Mouse (Mus musculus) forebrain, embryonic 15.5 days (tissue): Measurements from ENCODE around the gene Slc39a3. TPM values are rescaled to one million over a fixed set of nuclear protein-coding genes. Genes with fewer than 3 reads are reported as not detected.
"Not testable (repeated sequence)": the region's sequence is repeated elsewhere in the genome, so short reads cannot be mapped to it uniquely, and the experiment has no call there.

Experiments used
- ATAC-seq: fragments of 200-750 bp; cut with Nextera tagmentation; replicated peaks from 2 replicates; pipeline ENCODE4 v1.8.0; 2017; ENCODE audit warnings: mild to moderate bottlenecking, moderate TSS enrichment, moderate library complexity
- H3K27ac ChIP-seq: fragments of 300-500 bp; sonication (generic); replicated peaks from 2 replicates; pipeline ENCODE4 v1.5.1; 2015; ENCODE audit warnings: mild to moderate bottlenecking, inconsistent platforms
- H3K27me3 ChIP-seq: fragments of 300-500 bp; sonication (generic); 2 replicates; pipeline ENCODE4 v1.6.1; 2015; ENCODE audit warnings: inconsistent platforms
- H3K36me3 ChIP-seq: fragments of 300-500 bp; sonication (generic); 2 replicates; pipeline ENCODE4 v1.6.1; 2015; ENCODE audit warnings: mild to moderate bottlenecking, inconsistent platforms
- H3K4me1 ChIP-seq: fragments of 300-500 bp; sonication (generic); 2 replicates; pipeline ENCODE4 v1.6.1; 2015; ENCODE audit warnings: inconsistent platforms
- H3K4me2 ChIP-seq: fragments of 300-500 bp; sonication (generic); replicated peaks from 2 replicates; pipeline ENCODE4 v1.6.1; 2015; ENCODE audit warnings: mild to moderate bottlenecking, inconsistent platforms
- H3K4me3 ChIP-seq: fragments of 300-500 bp; sonication (generic); 2 replicates; pipeline ENCODE4 v1.5.1; 2015; ENCODE audit warnings: mild to moderate bottlenecking, inconsistent platforms
- H3K9ac ChIP-seq: fragments of 300-500 bp; sonication (generic); replicated peaks from 2 replicates; pipeline ENCODE4 v1.6.1; 2015; ENCODE audit warnings: mild to moderate bottlenecking, inconsistent platforms
- H3K9me3 ChIP-seq: fragments of 300-500 bp; sonication (generic); 2 replicates; pipeline ENCODE4 v1.6.1; 2016; ENCODE audit warnings: inconsistent platforms
- WGBS: fragments of 180-500 bp; shearing (Covaris S2); methylation state at CpG from one replicate; pipeline ENCODE4 v1.1.7; 2015; ENCODE audit warnings: mixed read lengths; 5-methylcytosine and 5-hydroxymethylcytosine counted together
- polyA plus RNA-seq: library from polyadenylated mRNA; unstranded; fragments of >200 nt; fragmentation: Nextera tagmentation; extraction: Ambion mirVana; gene quantifications from 2 replicates; pipeline ENCODE4 v1.2.1, GENCODE M21; 2015

Slc39a3 gene
- polyA plus RNA-seq, 1 experiment from 2014 or later: 46.3 TPM

DNA sequence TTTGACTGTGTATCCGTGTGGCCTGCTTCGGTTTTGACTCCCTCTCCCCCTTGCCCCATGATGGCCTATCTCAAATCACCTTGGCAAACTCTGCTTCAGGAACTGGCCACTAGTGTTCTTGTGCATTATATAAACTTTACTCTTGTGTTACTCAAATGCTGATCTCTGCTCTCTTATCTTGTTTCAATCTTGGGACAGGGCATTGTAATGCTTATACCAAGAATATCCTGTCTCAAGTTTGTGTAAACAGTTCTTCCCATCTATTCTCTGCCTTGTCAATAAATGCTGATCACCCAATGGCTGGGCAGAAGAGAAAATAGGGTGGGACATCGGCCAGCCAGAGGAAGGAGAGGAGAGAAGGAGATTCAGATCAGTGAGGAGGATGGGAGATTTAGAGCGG is 25.5 kb upstream of the Slc39a3 start:
- no peak for ATAC-seq
- no peak overlapping the region for H3K4me2 ChIP-seq
- peaks cover 22% of the 10 kb centered on the region for H3K4me1 ChIP-seq
- 56% methylated on average over 4 of the region's 4 CpGs for WGBS
- no peak overlapping the region for H3K4me3 ChIP-seq
- no peak overlapping the region for H3K9ac ChIP-seq
- H3K9me3 ChIP-seq: no peaks in the 10 kb centered on the region
- H3K36me3 ChIP-seq: no peaks in the 10 kb centered on the region
- H3K27me3 ChIP-seq: no peaks in the 10 kb centered on the region
- H3K27ac ChIP-seq: no peak overlapping the region

GRCm38 (mm10) chr10:81059603-81060543 is 22.6 kb upstream of the Slc39a3 start, which contains the start of gene Sgta:
Gene Sgta, minus strand, starts transcription at chr10:81060181.
- peak; percentile 94 for ATAC-seq
- Histone ChIP-seq H3K27me3 (no peaks in the 10 kb centered on the region), H3K4me2 (peak within 1 kb of the TSS; percentile 92), H3K4me3 (peak within 1 kb of the TSS; percentile 93), H3K27ac (peak within 1 kb of the TSS; percentile 60), H3K9me3 (no peaks in the 10 kb centered on the region), H3K9ac (peak within 1 kb of the TSS; percentile 84), H3K4me1 (peaks cover 37% of the 10 kb centered on the region), H3K36me3 (no peaks in the 10 kb centered on the region)
- WGBS: under 1% methylated on average over 48 of the region's 48 CpGs

- H3K9me3 ChIP-seq: no peaks in the 10 kb centered on the region
- H3K27ac ChIP-seq: no peak overlapping the region
- H3K9ac ChIP-seq: 0 out of 2 replicates have a peak overlapping the region, but pooled peaks have one; percentile 84
- H3K36me3 ChIP-seq: no peaks in the 10 kb centered on the region
- H3K4me3 ChIP-seq: peak overlapping the region; percentile 93
- H3K27me3 ChIP-seq: no peaks in the 10 kb centered on the region
- 83% methylated on average over 6 of the region's 6 CpGs for WGBS
- ATAC-seq: no peak
- H3K4me1 ChIP-seq: peaks cover 37% of the 10 kb centered on the region
- peak overlapping the region; percentile 92 for H3K4me2 ChIP-seq
These were observed 21.7 kb upstream of the Slc39a3 start for GRCm38 (mm10) chr10:81058896-81059295.

DNA sequence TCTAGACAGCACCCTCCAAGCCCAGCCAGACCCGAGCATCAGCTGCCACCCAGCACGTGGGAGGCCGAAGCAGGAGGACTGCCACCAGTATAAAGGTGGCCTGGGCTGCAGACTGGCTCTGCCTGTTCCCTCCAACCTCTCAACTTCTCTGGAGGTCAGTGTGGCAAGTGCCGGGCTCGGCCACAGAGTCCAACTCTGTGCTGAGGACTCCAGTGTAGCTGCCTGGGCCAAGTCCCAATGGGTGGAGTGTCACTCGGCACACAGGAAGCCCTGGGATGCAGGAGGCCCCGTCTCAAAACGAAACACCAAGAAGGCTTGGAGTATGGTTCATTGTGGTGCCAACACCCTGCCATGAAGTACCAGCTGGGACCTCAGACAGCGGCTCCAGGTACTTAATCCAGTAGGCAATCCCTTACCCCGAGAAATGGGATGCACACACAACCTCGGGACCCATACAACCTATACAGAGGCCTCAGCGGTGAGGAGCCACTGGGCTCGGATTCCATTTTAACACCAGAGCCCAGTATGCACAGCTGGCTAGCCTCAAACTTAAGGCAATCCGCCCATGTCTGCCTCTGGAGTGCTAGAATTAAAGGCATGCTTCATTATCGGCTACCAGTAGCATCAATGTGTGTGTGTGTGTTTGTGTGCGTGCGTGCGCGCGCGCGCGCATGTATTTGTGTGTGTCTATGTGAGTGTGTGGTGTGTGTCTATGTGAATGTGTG is 20.3 kb upstream of the Slc39a3 start:
- Histone ChIP-seq H3K4me2 (no peak overlapping the region), H3K9me3 (no peaks in the 10 kb centered on the region), H3K4me3 (no peak overlapping the region), H3K27ac (no peak overlapping the region), H3K27me3 (no peaks in the 10 kb centered on the region), H3K36me3 (no peaks in the 10 kb centered on the region), H3K9ac (no peak overlapping the region), H3K4me1 (peaks cover 37% of the 10 kb centered on the region)
- ATAC-seq: no peak
- WGBS: 96% methylated on average over 23 of the region's 23 CpGs

- H3K4me2 ChIP-seq, H3K9me3 ChIP-seq, H3K9ac ChIP-seq, H3K27me3 ChIP-seq, ATAC-seq, H3K27ac ChIP-seq, H3K4me3 ChIP-seq: not testable (repeated sequence)
- 90% methylated on average over 11 of the region's 11 CpGs for WGBS
- Histone ChIP-seq H3K4me1 (peaks cover 37% of the 10 kb centered on the region), H3K36me3 (peaks cover 12% of the 10 kb centered on the region)
These were observed 18.6 kb upstream of the Slc39a3 start for GRCm38 (mm10) chr10:81055802-81056340.

GRCm38 (mm10) chr10:81055169-81055568 is 17.9 kb upstream of the Slc39a3 start:
- no peak overlapping the region for H3K4me2 ChIP-seq
- 88% methylated on average over 6 of the region's 6 CpGs for WGBS
- peaks cover 33% of the 10 kb centered on the region for H3K4me1 ChIP-seq
- no peaks in the 10 kb centered on the region for H3K27me3 ChIP-seq
- no peak overlapping the region for H3K27ac ChIP-seq
- no peak for ATAC-seq
- no peak overlapping the region for H3K9ac ChIP-seq
- no peak overlapping the region for H3K4me3 ChIP-seq
- H3K36me3 ChIP-seq: peaks cover 19% of the 10 kb centered on the region
- no peaks in the 10 kb centered on the region for H3K9me3 ChIP-seq

DNA sequence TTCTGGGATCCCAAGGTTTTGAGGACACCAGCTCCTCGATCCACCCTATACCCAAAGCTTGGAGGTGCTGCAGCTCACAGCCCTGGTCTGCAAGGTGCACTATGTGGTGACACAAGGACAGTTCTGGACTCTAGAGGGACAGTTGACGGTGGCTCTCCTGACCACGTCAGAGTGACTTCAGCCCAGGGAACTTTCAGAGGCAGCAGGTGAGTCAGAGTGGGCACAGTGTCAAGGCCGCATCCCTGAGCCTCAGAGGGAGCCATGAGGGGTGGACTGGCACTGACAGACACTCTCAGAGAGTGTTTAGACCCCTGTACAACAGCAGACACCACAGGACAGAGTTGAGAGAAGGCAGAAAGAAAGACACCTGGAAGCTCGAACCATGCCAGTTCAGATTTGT is 15.4 kb upstream of the Slc39a3 start:
- Histone ChIP-seq H3K4me2 (no peak overlapping the region), H3K4me3 (no peak overlapping the region), H3K9me3 (no peaks in the 10 kb centered on the region), H3K27me3 (no peaks in the 10 kb centered on the region), H3K27ac (no peak overlapping the region), H3K4me1 (peaks cover 14% of the 10 kb centered on the region), H3K9ac (no peak overlapping the region), H3K36me3 (peaks cover 45% of the 10 kb centered on the region)
- ATAC-seq: no peak
- 92% methylated on average over 5 of the region's 5 CpGs for WGBS

DNA sequence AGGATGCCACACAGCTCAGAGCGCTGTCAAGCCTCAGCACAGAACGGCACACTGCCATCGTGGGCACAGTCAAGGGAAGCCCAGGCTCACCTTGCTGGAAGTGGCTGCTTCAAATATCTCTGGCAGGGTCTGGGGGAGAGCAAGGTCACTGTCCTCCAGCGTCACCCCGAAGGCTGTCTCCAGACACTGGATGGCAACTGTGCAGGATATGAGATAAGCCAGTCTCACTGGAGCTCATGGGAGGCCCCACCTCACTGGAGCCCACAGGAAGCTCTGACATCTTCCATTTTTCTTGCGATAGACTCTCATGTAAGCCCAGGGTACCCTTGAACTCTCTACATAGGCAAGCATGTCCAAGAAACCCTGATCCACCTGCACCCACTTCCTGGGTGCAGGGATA is 13.9 kb upstream of the Slc39a3 start:
- WGBS: 95% methylated on average over 6 of the region's 6 CpGs
- H3K9me3 ChIP-seq: no peaks in the 10 kb centered on the region
- peaks cover 60% of the 10 kb centered on the region for H3K36me3 ChIP-seq
- no peak overlapping the region for H3K4me2 ChIP-seq
- ATAC-seq: no peak; the same call in 1 of the 2 replicates
- no peaks in the 10 kb centered on the region for H3K27me3 ChIP-seq
- no peak overlapping the region for H3K4me3 ChIP-seq
- no peaks in the 10 kb centered on the region for H3K4me1 ChIP-seq
- H3K9ac ChIP-seq: no peak overlapping the region
- no peak overlapping the region for H3K27ac ChIP-seq

DNA sequence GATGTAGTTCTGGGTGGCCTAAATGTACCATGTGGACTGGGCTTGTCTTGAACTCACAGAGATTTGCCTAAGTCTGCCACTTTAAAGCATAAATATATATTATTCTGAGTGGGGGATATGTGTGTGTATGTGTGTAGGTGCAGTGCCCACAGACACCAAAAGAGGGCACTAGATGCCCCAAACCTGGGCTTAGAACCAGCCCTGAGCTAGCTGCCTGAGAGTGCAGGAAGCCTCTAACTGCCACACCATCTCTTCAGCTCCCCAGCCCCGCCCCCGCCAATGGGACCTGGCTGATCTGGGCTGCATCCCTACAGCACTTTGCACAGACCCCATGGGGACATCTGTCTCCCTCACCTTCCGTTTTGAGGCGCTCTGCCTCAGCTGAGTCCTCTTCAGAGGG is 13.4 kb upstream of the Slc39a3 start:
- 95% methylated on average over 4 of the region's 4 CpGs for WGBS
- H3K27me3 ChIP-seq: no peaks in the 10 kb centered on the region
- H3K27ac ChIP-seq: no peak overlapping the region
- no peak overlapping the region for H3K9ac ChIP-seq
- H3K4me2 ChIP-seq: no peak overlapping the region
- ATAC-seq: no peak; the same call in 1 of the 2 replicates
- no peak overlapping the region for H3K4me3 ChIP-seq
- peaks cover 64% of the 10 kb centered on the region for H3K36me3 ChIP-seq
- no peaks in the 10 kb centered on the region for H3K4me1 ChIP-seq
- H3K9me3 ChIP-seq: no peaks in the 10 kb centered on the region

DNA sequence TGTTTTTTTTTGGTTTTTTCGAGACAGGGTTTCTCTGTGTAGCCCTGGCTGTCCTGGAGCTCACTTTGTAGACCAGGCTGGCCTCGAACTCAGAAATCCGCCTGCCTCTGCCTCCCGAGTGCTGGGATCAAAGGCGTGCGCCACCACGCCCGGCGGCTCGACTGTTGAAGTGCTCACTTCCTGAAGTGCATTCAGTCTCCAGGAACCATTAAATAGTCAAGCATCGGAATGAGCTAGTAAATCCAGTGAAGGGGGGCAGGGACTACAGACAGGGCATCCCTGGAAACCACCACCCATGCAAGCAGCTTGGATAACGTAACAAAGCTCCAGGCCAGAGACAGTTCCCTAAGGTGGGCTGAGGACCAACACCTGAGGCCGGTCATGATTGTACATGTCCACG is 8.0 kb upstream of the Slc39a3 start:
- not testable (repeated sequence) for H3K4me3 ChIP-seq, H3K4me1 ChIP-seq, ATAC-seq, H3K27ac ChIP-seq, H3K9ac ChIP-seq, H3K4me2 ChIP-seq, H3K27me3 ChIP-seq, H3K9me3 ChIP-seq
- WGBS: 95% methylated on average over 14 of the region's 14 CpGs
- peaks cover 76% of the 10 kb centered on the region for H3K36me3 ChIP-seq

DNA sequence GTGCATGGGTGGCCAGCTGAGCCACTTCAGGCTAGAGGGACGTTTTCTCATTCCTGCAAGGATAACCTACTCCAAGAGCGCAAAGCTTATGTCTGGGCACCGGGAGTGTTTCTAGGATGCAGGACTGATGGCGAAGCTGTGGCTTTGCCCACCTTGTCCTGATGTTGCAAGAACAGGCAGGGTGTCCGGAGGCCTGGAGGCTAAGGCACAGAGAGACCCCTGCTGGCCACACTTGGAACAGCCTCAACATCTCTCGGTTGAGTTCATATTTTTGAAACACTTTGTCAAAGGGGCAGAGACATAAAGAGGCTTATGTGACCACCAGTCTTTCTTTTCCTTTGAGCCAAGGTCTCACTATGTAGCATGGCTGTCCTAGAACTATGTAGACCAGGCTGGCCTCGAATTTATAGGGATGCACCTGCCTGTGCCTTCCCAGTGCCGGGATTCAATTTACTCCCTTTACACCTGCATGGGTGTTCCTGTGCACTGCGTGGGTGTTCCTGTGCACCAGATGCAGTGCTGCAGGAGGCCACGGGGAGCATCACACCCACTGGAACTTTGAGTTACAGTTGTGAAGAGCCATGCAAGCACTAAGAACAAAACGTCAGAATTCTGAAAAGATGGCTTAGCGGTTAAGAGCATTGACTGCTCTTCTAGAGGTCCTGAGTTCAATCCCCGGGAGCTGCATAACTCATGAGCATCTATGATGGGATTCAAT is 4.4 kb upstream of the Slc39a3 start:
- no peak overlapping the region for H3K27ac ChIP-seq
- H3K9ac ChIP-seq: no peak overlapping the region

More for the DNA sequence above, 4.4 kb upstream of the Slc39a3 start:
- Histone ChIP-seq H3K4me1 (peaks cover 5% of the 10 kb centered on the region), H3K4me3 (no peak overlapping the region), H3K27me3 (no peaks in the 10 kb centered on the region), H3K36me3 (peaks cover 40% of the 10 kb centered on the region), H3K4me2 (no peak overlapping the region), H3K9me3 (no peaks in the 10 kb centered on the region)
- WGBS: 35% methylated on average over 13 of the region's 13 CpGs
- ATAC-seq: no peak
